Mouse (Mus musculus): Measurements from ENCODE around the gene Hsd11b1.

- no peak for TF ChIP-seq PAX5 (IDR thresholded peaks at IDR 0.05; ENCODE audit: low read length)
- TF ChIP-seq CTCF (conservative IDR thresholded peaks at IDR 0.05 in 1 of 2, IDR thresholded peaks at IDR 0.05 in 1 of 2; ENCODE audit: low read depth in 2 of 2, low read length in 2 of 2): no peak
- TF ChIP-seq HCFC1 (IDR thresholded peaks at IDR 0.05; ENCODE audit: low read depth, low read length): peak; percentile 73
- TF ChIP-seq UBTF (IDR thresholded peaks at IDR 0.05; ENCODE audit: low read depth, low read length): peak; percentile 32; the same call in 1 of the 2 replicates
- no peak; the same call in none of the 2 replicates for TF ChIP-seq MAX (IDR thresholded peaks at IDR 0.05; ENCODE audit: low read length)
Observed at GRCm38 (mm10) chr1:193201383-193201778, 62.5 kb downstream of the Hsd11b1 start, which contains the start of gene Traf3ip3.
